Mouse (Mus musculus) kidney, postnatal 0 days (tissue): ENCODE results near the gene Ms4a2. TPM values are rescaled to one million over a fixed set of nuclear protein-coding genes. Genes with fewer than 3 reads are reported as not detected.

Source experiments
- ATAC-seq: fragments of 200-750 bp; cut with Nextera tagmentation; replicated peaks from 2 replicates; pipeline ENCODE4 v1.8.0; 2017; ENCODE audit warnings: low read depth, moderate number of reproducible peaks, moderate TSS enrichment, moderate library complexity; ENCODE audit not compliant: low FRiP score
- DNase-seq: peaks from one replicate; pipeline ENCODE4 v3.0.0-alpha.2; 2016; ENCODE audit warnings: low spot score
- H3K27ac ChIP-seq: fragments of 300-500 bp; sonication (generic); 2 replicates; pipeline ENCODE4 v1.5.1; 2014; ENCODE audit warnings: mild to moderate bottlenecking
- H3K27me3 ChIP-seq: fragments of 300-500 bp; sonication (generic); 2 replicates; pipeline ENCODE4 v1.6.1; 2014; ENCODE audit warnings: low read length, mixed read lengths; ENCODE audit not compliant: insufficient read depth
- H3K36me3 ChIP-seq: fragments of 300-500 bp; sonication (generic); 2 replicates; pipeline ENCODE4 v1.6.1; 2014; ENCODE audit warnings: low read length, mixed read lengths; ENCODE audit not compliant: insufficient read depth
- H3K4me1 ChIP-seq: fragments of 300-500 bp; sonication (generic); replicated peaks from 2 replicates; pipeline ENCODE4 v1.6.1; 2014; ENCODE audit warnings: antibody characterized with exemption, low read length, mixed read lengths; ENCODE audit not compliant: insufficient read depth
- H3K4me2 ChIP-seq: fragments of 300-500 bp; sonication (generic); 2 replicates; pipeline ENCODE4 v1.6.1; 2014; ENCODE audit warnings: mild to moderate bottlenecking, low read length, moderate library complexity, mixed read lengths
- H3K4me3 ChIP-seq: fragments of 300-500 bp; sonication (generic); replicated peaks from 2 replicates; pipeline ENCODE4 v1.5.1; 2014; ENCODE audit warnings: low read depth, low read length
- H3K9ac ChIP-seq: fragments of 300-500 bp; sonication (generic); 2 replicates; pipeline ENCODE4 v1.6.1; 2014; ENCODE audit warnings: low read depth, low read length
- H3K9me3 ChIP-seq: fragments of 300-500 bp; sonication (generic); replicated peaks from 2 replicates; pipeline ENCODE4 v1.6.1; 2016; ENCODE audit warnings: low read length, inconsistent platforms, mixed read lengths
- CTCF ChIP-seq: IDR thresholded peaks from 2 replicates; pipeline ENCODE4 v1.5.1; 2016; ENCODE audit warnings: antibody characterized with exemption, low read depth, mild to moderate bottlenecking, moderate library complexity
- WGBS: fragments of 180-500 bp; shearing (Covaris S2); extraction: QIAGEN DNeasy Blood & Tissue Kit; methylation state at CpG from one replicate; pipeline ENCODE4 v1.1.7; 2014; 5-methylcytosine and 5-hydroxymethylcytosine counted together
- polyA plus RNA-seq: library from polyadenylated mRNA; unstranded; fragments of >200 nt; fragmentation: Nextera tagmentation; extraction: Ambion mirVana; gene quantifications from 2 replicates; pipeline ENCODE4 v1.2.1, GENCODE M21; 2015

The Ms4a2 gene
- polyA plus RNA-seq, 1 experiment from 2014 or later, result 4.8 TPM

DNA sequence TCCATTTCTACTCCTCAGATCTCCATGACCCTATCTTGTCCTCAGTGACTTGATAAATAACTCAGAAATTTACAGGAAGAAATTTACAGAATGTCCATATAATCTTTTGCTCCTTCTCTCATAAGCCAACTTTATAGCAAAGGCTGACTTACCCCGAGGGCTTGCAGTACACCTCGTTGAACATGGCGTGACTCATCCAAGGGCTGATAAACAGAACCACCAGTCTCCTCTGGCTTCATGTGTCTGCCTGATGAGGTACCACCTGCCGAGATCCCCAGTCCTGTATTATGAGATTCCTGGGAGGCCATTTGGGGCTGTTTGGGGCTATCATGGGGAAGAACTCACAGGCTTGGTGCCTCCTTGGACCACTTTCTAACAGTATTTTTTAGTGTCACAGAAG, 15.5 kb upstream of the Ms4a2 start:
- Histone ChIP-seq H3K4me2 (no peak overlapping the region), H3K4me1 (no peaks in the 10 kb centered on the region), H3K4me3 (no peak overlapping the region), H3K27me3 (no peaks in the 10 kb centered on the region), H3K27ac (no peak overlapping the region), H3K9me3 (no peaks in the 10 kb centered on the region), H3K9ac (no peak overlapping the region), H3K36me3 (no peaks in the 10 kb centered on the region)
- ATAC-seq, result no peak
- no peak for DNase-seq
- 71% methylated on average over 4 of the region's 4 CpGs for WGBS
- no peak for TF ChIP-seq CTCF

DNA sequence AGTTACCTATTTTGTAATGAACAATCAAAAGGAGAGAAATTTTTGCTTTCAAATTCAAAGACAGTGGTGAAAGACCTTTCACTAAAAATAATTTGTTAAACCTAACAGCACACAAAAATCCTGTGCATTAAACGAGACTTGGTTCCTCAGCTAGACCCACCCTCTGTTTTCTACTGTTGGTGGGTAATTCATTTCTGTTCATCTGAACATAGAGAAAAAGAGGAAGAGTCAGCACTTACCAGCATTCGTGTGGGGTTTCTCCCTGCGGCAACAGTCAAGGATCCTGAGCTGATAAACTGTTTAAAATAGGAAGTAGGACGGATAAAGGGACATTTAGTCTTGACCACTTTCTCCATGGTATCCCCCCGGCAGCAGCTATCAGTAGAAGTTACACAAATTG, 12.1 kb upstream of the Ms4a2 start:
- no peak for ATAC-seq
- WGBS, result 86% methylated on average over 5 of the region's 5 CpGs

DNA sequence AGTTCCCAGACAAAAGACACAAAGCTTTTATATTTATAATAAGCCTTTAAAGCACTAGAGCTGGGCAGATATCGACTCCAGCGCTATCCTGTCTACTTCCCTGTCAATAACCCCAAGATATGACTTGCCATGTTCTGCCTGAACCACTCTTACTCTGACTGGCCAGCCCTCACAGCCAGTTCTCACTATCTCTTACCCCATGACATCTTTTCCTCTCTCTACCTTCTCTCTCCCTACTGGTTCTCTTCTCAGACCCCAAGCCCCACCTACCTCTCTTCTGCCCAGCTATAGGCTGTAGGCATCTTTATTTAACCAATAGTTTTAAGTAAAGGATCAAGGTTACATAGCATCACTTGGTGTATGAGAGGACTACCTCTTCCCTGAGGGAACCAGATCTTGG, 10.8 kb upstream of the Ms4a2 start:
- no peak for DNase-seq
- TF ChIP-seq CTCF, result no peak
- H3K4me1 ChIP-seq, result no peaks in the 10 kb centered on the region
- WGBS, result 68% methylated on average over 2 of the region's 2 CpGs
- no peaks in the 10 kb centered on the region for H3K9me3 ChIP-seq
- H3K4me2 ChIP-seq, result no peak overlapping the region
- no peak overlapping the region for H3K9ac ChIP-seq
- no peak for ATAC-seq
- no peaks in the 10 kb centered on the region for H3K36me3 ChIP-seq
- no peak overlapping the region for H3K27ac ChIP-seq
- no peak overlapping the region for H3K4me3 ChIP-seq
- no peaks in the 10 kb centered on the region for H3K27me3 ChIP-seq

More for the DNA sequence above, 12.1 kb upstream of the Ms4a2 start:
- Histone ChIP-seq H3K36me3 (no peaks in the 10 kb centered on the region), H3K9me3 (no peaks in the 10 kb centered on the region), H3K9ac (no peak overlapping the region), H3K27ac (no peak overlapping the region), H3K4me3 (no peak overlapping the region), H3K4me1 (no peaks in the 10 kb centered on the region), H3K27me3 (no peaks in the 10 kb centered on the region), H3K4me2 (no peak overlapping the region)
- no peak for DNase-seq
- no peak for TF ChIP-seq CTCF

DNA sequence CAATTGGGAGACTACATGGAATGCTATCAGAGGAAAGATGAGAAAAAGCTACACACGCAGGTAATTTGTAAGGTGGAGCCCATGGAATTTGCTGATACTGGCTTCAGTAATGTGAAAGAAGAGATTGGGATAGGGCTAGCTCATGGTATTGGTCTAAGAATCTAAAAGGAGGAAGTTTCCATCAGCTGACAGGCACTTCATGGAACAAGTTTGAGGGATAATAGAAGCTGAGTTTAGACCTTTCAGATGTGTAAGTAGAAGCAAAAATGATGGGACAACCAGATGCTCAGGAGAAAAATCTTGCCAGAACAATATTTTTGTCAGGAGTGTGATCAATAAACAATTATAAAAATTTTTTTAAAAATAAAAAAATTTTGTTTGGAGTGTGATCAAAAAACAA, 10.2 kb upstream of the Ms4a2 start:
- ATAC-seq, result no peak
- no peak for DNase-seq
- Histone ChIP-seq H3K4me2 (no peak overlapping the region), H3K27me3 (no peaks in the 10 kb centered on the region), H3K4me1 (no peaks in the 10 kb centered on the region), H3K9ac (no peak overlapping the region), H3K36me3 (no peaks in the 10 kb centered on the region), H3K27ac (no peak overlapping the region), H3K4me3 (no peak overlapping the region), H3K9me3 (no peaks in the 10 kb centered on the region)
- no peak for TF ChIP-seq CTCF
- 83% methylated on average over 1 of the region's 1 CpGs for WGBS

DNA sequence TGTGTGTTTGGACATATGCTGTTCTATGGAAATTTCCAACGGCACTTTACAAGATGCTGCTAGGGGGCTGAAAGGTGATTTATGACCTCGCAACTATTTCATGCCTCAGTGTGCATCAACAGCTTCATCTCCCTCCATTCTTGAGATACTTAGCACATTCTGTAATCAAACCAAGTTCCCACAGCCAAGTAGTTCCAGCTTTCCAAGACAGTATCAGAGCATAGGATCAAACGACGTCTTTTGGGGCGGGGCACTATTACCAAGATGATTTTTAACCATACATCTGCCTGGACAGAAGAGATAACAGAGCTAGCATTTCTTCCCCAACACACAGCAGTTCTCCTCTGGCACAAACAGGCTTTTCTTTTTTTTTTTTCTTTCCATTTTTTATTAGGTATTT, 1.7 kb upstream of the Ms4a2 start:
- Histone ChIP-seq H3K9me3 (no peaks in the 10 kb centered on the region), H3K4me3 (no peak overlapping the region), H3K4me1 (no peaks in the 10 kb centered on the region), H3K27ac (no peak overlapping the region), H3K27me3 (no peaks in the 10 kb centered on the region), H3K36me3 (no peaks in the 10 kb centered on the region), H3K9ac (no peak overlapping the region), H3K4me2 (no peak overlapping the region)
- 37% methylated on average over 5 of the region's 5 CpGs for WGBS
- ATAC-seq (no peak), DNase-seq (peak; percentile 60)
- TF ChIP-seq CTCF, result no peak

DNA sequence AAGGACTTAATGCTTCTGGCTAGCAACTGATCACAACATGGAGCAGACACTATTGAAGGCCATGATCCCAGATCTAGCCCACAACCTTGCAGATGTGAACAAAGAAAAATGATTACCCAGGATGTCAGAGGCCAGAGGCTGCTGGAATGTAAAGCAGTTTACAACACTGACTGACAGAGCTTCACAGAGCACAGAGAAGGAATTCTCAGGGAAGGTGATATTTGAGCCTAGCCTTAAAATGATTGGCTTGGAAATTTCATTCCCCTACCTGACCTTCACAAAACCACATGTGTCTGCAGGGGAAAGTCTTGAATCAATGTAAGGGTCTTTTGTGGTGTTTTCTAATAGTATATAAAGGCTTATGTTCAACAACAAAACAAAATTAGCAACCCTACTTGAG, 1.3 kb upstream of the Ms4a2 start:
- H3K27ac ChIP-seq, result no peak overlapping the region
- H3K4me2 ChIP-seq, result no peak overlapping the region
- H3K9ac ChIP-seq, result no peak overlapping the region
- TF ChIP-seq CTCF, result no peak
- DNase-seq (peak; percentile 32), ATAC-seq (no peak)
- no peaks in the 10 kb centered on the region for H3K9me3 ChIP-seq
- H3K4me1 ChIP-seq, result no peaks in the 10 kb centered on the region
- H3K4me3 ChIP-seq, result no peak overlapping the region
- no peaks in the 10 kb centered on the region for H3K27me3 ChIP-seq
- H3K36me3 ChIP-seq, result no peaks in the 10 kb centered on the region

DNA sequence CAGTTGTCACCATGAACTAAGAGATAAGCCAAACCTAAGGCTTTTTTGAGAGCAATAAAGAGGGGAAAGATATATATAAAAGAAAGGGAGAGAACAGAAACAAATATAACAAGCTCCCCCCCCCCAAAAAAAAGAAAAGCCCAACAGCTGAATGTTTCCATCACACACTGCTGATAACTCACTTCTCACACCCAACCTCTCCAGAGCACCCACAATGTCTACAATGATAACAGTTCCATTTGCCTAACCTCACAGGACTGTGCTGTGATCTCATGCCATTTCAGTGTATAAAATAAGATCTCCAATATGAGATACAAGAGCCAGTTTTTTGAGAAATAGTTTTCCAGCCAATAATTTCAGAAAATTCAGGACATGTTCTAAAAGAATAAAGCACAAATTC, 5.5 kb downstream of the Ms4a2 start:
- no peak overlapping the region for H3K4me2 ChIP-seq

More for the DNA sequence above, 5.5 kb downstream of the Ms4a2 start:
- Histone ChIP-seq H3K4me3 (no peak overlapping the region), H3K27me3 (no peaks in the 10 kb centered on the region), H3K36me3 (no peaks in the 10 kb centered on the region), H3K9ac (no peak overlapping the region), H3K4me1 (no peaks in the 10 kb centered on the region), H3K27ac (no peak overlapping the region), H3K9me3 (no peaks in the 10 kb centered on the region)
- no peak for TF ChIP-seq CTCF
- no peak for DNase-seq
- no peak for ATAC-seq
